Mouse (Mus musculus): ENCODE measurements around the gene Smbd1.
A peak's percentile ranks its signal among the peaks of the same experiment; 100 is the strongest.

Smbd1 gene

GRCm38 (mm10) chr16:32813362-32813761 lies 3.1 kb upstream of the Smbd1 start:
- DNase-seq (ENCODE audit: low spot score in 2 of 2): no peak

GRCm38 (mm10) chr16:32812888-32813361 lies 2.6 kb upstream of the Smbd1 start:
- peak; percentile 81 to 85 for DNase-seq (ENCODE audit: low spot score in 2 of 2)

DNA sequence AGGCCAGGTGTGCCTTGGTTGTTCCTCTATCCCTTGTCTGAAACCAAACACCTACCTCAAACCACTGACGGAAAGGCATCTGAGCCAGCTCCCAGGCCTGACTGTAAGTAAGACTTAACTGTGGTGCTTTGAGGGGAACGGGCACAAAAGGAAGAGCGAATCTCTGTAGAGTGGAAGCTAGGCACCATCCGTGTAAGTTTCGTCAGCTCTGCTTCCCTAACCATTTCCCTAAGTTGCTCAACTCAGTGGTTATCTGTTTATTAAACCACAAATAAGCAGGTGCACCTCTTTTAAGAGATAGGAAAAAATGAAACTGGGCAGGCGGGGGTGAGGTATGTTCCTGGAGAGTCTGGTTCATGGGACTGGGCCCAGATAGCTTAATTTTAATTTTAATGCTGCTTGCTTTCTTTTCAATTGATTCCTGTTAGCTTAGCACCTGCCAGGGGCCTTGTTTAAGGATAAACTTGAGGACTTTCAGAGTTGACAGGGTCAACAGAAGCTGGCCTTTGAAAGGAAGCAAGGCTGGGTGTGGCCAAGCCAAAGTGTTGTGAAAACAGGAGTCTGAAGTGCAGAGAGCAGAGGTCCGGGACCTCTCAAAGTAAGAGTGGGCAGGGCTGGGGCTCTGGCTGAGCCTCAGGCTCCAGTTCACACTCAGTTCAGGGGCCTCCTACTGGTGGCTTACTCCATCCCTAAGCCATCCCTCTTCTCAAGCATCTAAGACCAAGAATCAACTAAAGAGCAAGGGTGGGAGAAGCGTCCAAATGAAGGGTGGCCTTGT lies 2.7 kb downstream of the Smbd1 start:
- DNase-seq (ENCODE audit: low spot score in 2 of 2): no peak

GRCm38 (mm10) chr16:32805151-32805550 lies 5.1 kb downstream of the Smbd1 start:
- no peak for DNase-seq (ENCODE audit: low spot score in 2 of 2)

- DNase-seq (ENCODE audit: low spot score in 2 of 2): no peak
Measured at GRCm38 (mm10) chr16:32803901-32804300, 6.4 kb downstream of the Smbd1 start.

DNA sequence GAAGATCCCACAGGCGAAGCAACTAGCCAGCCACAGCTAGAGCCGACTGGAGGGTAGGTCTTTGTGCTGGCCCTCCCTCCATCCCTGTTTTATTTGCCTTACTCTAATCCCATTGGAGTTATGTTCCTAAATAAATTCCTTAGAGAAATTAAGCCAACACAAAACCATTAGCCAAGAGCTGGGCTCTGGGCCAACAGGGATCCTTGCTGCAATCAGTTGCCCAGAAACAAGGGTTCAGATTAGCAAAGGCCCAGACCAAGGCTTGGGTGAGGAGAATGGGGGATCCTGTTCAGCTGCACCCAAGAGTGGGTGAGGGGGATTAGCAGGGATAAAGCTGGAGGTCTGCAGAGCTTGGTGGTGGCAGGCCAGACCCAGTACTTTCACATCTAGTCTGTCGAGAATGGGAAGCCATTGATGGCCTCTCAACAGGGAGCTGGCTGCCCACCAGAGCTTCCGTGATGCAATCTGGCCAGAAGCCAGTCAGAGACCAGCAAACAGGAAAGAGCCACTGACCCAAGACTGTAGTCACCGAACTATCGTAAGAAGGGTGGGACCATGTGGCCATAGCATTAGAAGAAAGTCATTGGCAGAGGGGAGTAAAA lies 6.9 kb downstream of the Smbd1 start:
- DNase-seq (ENCODE audit: low spot score in 2 of 2): peak; percentile 7 to 23

DNA sequence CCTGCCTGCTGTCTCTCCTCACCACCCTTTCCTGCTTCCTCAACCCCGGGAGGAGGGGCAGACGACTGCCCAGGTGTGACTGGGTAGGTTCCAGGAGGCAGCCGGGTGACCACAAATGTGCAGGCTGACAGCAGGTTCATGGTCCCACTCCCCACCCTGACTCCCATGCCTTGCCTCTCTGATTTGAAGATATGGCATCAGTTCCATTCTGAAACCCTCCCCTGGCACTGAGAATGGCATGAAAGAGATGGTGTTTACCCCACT lies 12.9 kb downstream of the Smbd1 start, which contains the start of gene Muc20:
Gene Muc20 (minus strand): TSS at position 10 of the 264 bp plus-strand sequence.
- no peak for DNase-seq (ENCODE audit: low spot score in 2 of 2)

GRCm38 (mm10) chr16:32796676-32797425 lies 13.4 kb downstream of the Smbd1 start:
- no peak for DNase-seq (ENCODE audit: low spot score in 2 of 2)

DNA sequence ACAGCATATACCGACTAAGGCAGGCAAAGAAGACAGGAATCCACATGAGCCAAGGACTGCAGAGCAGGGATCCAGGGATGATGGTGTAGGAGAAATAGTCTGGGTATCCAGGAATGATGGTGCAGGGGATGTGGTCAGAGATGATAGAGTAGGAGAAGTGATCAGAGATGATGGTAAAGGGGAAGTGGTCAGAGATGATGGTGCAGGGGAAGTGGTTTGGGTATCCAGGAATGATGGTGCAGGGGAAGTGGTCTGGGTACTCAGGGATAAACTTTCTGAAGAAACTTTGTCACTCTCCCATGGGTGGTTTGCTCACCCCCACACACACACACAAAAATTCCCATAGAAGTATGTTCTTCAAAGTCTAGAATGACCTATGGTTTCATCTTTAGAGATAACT lies 15.1 kb downstream of the Smbd1 start:
- no peak for DNase-seq (ENCODE audit: low spot score in 2 of 2)

DNA sequence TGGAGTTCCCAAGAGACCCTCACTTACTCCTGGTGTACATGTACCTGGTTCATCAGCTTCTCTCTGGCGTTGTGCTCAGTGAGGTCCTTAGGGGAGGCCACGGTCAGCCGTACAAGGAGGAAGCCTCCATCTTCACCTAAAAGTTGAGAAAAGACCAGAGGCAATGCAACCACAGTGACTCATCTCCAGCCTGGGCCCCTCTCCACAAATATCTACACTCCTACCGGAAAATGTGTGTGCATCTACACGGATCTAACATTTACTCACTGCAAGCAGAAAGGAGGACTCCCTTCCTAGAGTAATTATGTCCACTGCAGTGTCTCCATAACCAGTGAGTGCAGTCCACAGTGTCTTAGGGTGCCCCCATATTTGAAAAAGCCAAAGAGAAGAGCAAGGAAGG lies 20.2 kb downstream of the Smbd1 start:
- no peak for DNase-seq (ENCODE audit: low spot score in 2 of 2)

- DNase-seq (ENCODE audit: low spot score in 2 of 2): no peak
Measured at GRCm38 (mm10) chr16:32784840-32785239, 25.4 kb downstream of the Smbd1 start.

DNA sequence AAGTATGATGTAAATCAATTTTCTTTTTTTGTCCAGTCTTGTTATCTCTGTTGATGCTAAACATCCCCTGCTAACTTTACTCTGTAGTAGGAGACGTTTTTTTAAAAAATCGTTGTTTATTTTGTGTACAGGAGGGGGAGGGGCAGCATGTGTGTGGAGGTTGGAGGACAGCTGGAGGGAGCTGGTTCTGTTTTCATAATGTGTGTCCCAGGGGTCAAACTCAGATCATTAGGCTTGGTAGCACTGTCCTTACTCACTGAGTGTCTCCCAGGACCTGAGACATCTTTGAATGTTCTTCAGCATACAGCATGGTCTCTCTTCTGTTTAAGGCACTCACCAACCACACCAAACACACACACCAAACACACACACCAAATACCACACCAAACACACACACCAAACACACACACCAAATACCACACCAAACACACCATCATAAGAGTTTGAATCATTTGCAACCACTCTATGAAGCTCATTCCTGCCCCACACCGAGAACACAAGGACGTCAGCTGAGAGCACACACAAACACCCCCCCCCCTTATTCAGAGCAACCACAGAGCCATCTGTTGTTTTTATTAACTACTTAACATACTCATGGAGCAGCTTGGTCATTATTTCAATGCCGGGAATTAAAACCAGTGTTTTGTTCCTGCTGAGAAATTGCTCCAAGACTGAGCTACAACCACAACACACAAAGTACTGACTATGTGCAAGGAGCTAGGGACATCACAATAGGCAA lies 26.8 kb downstream of the Smbd1 start:
- DNase-seq (ENCODE audit: low spot score in 2 of 2): no peak

DNA sequence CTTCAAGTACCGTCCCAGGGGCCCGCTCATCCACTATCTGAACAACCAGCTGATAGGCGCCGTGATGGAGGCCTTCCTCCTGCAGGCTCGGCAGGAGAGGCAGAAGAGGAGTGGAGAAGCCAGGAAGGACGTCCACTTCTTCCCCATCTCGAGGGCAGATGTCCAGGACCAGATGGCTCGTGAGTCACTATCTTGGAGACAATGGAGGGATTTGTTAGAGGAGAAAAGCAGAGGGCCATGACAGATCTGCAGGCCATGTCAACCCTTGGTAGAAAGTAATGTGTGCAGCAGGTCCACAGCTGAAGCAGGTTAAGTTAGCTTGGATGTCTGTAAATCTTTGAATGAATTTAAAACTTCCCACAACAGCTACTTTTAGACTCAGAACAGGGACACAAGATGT lies 31.3 kb downstream of the Smbd1 start:
- no peak for DNase-seq (ENCODE audit: low spot score in 2 of 2)

- no peak for DNase-seq (ENCODE audit: low spot score in 2 of 2)
Measured at GRCm38 (mm10) chr16:32776676-32777075, 33.6 kb downstream of the Smbd1 start.

GRCm38 (mm10) chr16:32766904-32767303 lies 43.4 kb downstream of the Smbd1 start:
- no peak for DNase-seq (ENCODE audit: low spot score in 2 of 2)

DNA sequence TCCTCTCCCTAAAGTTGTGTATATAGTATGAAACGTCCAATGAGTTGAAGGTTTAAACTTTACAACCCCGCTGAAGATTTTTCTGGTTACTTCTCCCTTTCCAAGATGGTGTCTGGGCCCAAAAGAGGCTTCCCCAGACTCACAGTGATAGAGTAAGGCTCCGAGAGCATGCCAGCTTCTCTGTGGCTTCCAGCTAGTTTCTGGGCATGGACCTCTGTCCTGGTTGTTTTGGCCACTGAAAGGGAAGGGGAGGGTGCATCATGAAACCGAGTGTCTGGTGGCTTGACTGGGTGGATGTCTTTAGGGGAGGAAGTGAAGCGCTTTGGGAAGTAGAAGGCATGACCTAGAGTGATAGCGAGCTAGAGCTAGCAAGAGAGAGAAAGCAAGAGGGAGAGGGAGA lies 45.3 kb downstream of the Smbd1 start:
- DNase-seq (ENCODE audit: low spot score in 2 of 2): no peak

- no peak for DNase-seq (ENCODE audit: low spot score in 2 of 2)
Measured at GRCm38 (mm10) chr16:32764550-32764949, 45.7 kb downstream of the Smbd1 start.

All from spleen, postnatal 36 days (tissue).